Mouse (Mus musculus): Measurements from ENCODE around the gene Il10rb. TPM values are rescaled to one million over a fixed set of nuclear protein-coding genes. Genes with fewer than 3 reads are reported as not detected.

The Il10rb gene
- total and polyA plus RNA-seq, 3 experiments, result 32.1 to 37.9 (median 36.1) TPM

GRCm38 (mm10) chr16:91398030-91398429, 7.9 kb upstream of the Il10rb start:
- H3K4me3 ChIP-seq (replicated peaks in 1 of 3; ENCODE audit: low read depth in 2 of 3, low read length in 2 of 3, poor library complexity in 1 of 3), result peak overlapping the region in 1 of 3 experiments; percentile 10
- TF ChIP-seq CHD1 (IDR thresholded peaks at IDR 0.05; ENCODE audit: low read depth, low read length), result peak; percentile 60; the same call in 1 of the 2 replicates
- TF ChIP-seq SMC3 (IDR thresholded peaks at IDR 0.05; ENCODE audit: low read depth, low read length), result no peak
- TF ChIP-seq ZMIZ1 (IDR thresholded peaks at IDR 0.05; ENCODE audit: low read depth, low read length), result peak; percentile 29; the same call in 1 of the 2 replicates
- TF ChIP-seq GABPA (IDR thresholded peaks at IDR 0.05; ENCODE audit: insufficient replicate concordance, low read depth, low read length), result no peak
- peak; percentile 81 for TF ChIP-seq MAX (IDR thresholded peaks at IDR 0.05; ENCODE audit: low read length)
- peak; percentile 51; the same call in 1 of the 2 replicates for TF ChIP-seq POLR2A (IDR thresholded peaks at IDR 0.05; ENCODE audit: low read depth, low read length)
- no peak; the same call in 1 of the 2 replicates for TF ChIP-seq NELFE (IDR thresholded peaks at IDR 0.05; ENCODE audit: low read depth, low read length)
- peak; percentile 84 for TF ChIP-seq JUN (IDR thresholded peaks at IDR 0.05; ENCODE audit: insufficient read depth, low read depth, low read length)
- TF ChIP-seq ZNF384 (IDR thresholded peaks at IDR 0.05; ENCODE audit: low read depth, low read length), result no peak
- TF ChIP-seq CHD2 (IDR thresholded peaks at IDR 0.05; ENCODE audit: low read length), result 0 out of 2 replicates have a peak, but pooled peaks have one; percentile 35
- no peak for TF ChIP-seq ZC3H11A (IDR thresholded peaks at IDR 0.05; ENCODE audit: low read depth, low read length)
- TF ChIP-seq USF1 (IDR thresholded peaks at IDR 0.05; ENCODE audit: low read depth, low read length), result no peak
- TF ChIP-seq HCFC1 (IDR thresholded peaks at IDR 0.05; ENCODE audit: low read depth, low read length), result peak; percentile 41
- TF ChIP-seq MAFK (IDR thresholded peaks at IDR 0.05; ENCODE audit: insufficient replicate concordance, low read length), result no peak
- no peak for TF ChIP-seq E2F4 (IDR thresholded peaks at IDR 0.05; ENCODE audit: insufficient replicate concordance, low read depth, low read length)
- TF ChIP-seq USF2 (conservative IDR thresholded peaks at IDR 0.05; ENCODE audit: low read depth, low read length), result no peak
- TF ChIP-seq ETS1 (conservative IDR thresholded peaks at IDR 0.05; ENCODE audit: low read depth, low read length), result peak; percentile 98
- peak; percentile 71 for TF ChIP-seq MAZ (IDR thresholded peaks at IDR 0.05; ENCODE audit: low read depth, low read length)
- TF ChIP-seq PAX5 (IDR thresholded peaks at IDR 0.05; ENCODE audit: low read length), result no peak
- TF ChIP-seq IRF4 (IDR thresholded peaks at IDR 0.05; ENCODE audit: low read depth, low read length), result peak; percentile 84
- peak; percentile 84 for TF ChIP-seq EP300 (IDR thresholded peaks at IDR 0.05; ENCODE audit: low read length)
- TF ChIP-seq MYC (IDR thresholded peaks at IDR 0.05; ENCODE audit: low read depth, low read length), result no peak; the same call in 1 of the 2 replicates
- TF ChIP-seq ELF1 (IDR thresholded peaks at IDR 0.05; ENCODE audit: low read depth, low read length), result peak; percentile 50; the same call in 1 of the 2 replicates
- 0 out of 2 replicates have a peak, but pooled peaks have one; percentile 33 for TF ChIP-seq RCOR1 (conservative IDR thresholded peaks at IDR 0.05; ENCODE audit: low read depth, low read length)
- TF ChIP-seq KAT2A (IDR thresholded peaks at IDR 0.05; ENCODE audit: insufficient replicate concordance, low read length), result no peak
- TF ChIP-seq MEF2A (IDR thresholded peaks at IDR 0.05; ENCODE audit: borderline replicate concordance, low read depth, low read length), result peak; percentile 83
- no peak for TF ChIP-seq CTCF (conservative IDR thresholded peaks at IDR 0.05 in 1 of 2, IDR thresholded peaks at IDR 0.05 in 1 of 2; ENCODE audit: low read depth in 2 of 2, low read length in 2 of 2)
- peak; percentile 89 for TF ChIP-seq BHLHE40 (IDR thresholded peaks at IDR 0.05; ENCODE audit: low read depth, low read length)
- no peak for TF ChIP-seq UBTF (IDR thresholded peaks at IDR 0.05; ENCODE audit: low read depth, low read length)
- peak; percentile 70; the same call in 1 of the 2 replicates for TF ChIP-seq MXI1 (IDR thresholded peaks at IDR 0.05; ENCODE audit: low read depth, low read length)
- peak; percentile 81; the same call in 1 of the 2 replicates for TF ChIP-seq JUND (conservative IDR thresholded peaks at IDR 0.05; ENCODE audit: low read depth, low read length)
- TF ChIP-seq TBP (conservative IDR thresholded peaks at IDR 0.05; ENCODE audit: low read depth, low read length), result 0 out of 2 replicates have a peak, but pooled peaks have one; percentile 39
- peak; percentile 25; the same call in 1 of the 2 replicates for TF ChIP-seq NRF1 (IDR thresholded peaks at IDR 0.05; ENCODE audit: low read depth, low read length)
- no peak for TF ChIP-seq ZKSCAN1 (IDR thresholded peaks at IDR 0.05; ENCODE audit: borderline replicate concordance, low read depth, low read length)
- no peak for TF ChIP-seq RAD21 (IDR thresholded peaks at IDR 0.05; ENCODE audit: low read depth, low read length)
- TF ChIP-seq POLR2AphosphoS2 (IDR thresholded peaks at IDR 0.05; ENCODE audit: low read depth, low read length), result peak; percentile 52; the same call in 1 of the 2 replicates
- peak; percentile 66; the same call in 1 of the 2 replicates for TF ChIP-seq TCF12 (IDR thresholded peaks at IDR 0.05; ENCODE audit: low read depth, low read length)
- no peaks in the 10 kb centered on the region for H3K27me3 ChIP-seq (replicated peaks)
- H3K9ac ChIP-seq (ENCODE audit: insufficient read depth, low read depth), result peak overlapping the region; percentile 28; the same call in 1 of the 2 replicates
- H3K27ac ChIP-seq (ENCODE audit: insufficient read depth, low read depth), result peak overlapping the region; percentile 83
- H3K4me1 ChIP-seq (ENCODE audit: control insufficient read depth in 1 of 2, insufficient read depth in 2 of 2), result peaks cover 8 to 59% of the 10 kb centered on the region in 2 experiments; a peak in 3 of 4 replicates
- no peaks in the 10 kb centered on the region for H3K9me3 ChIP-seq (replicated peaks; ENCODE audit: low read length)
- H3K79me2 ChIP-seq (replicated peaks; ENCODE audit: control insufficient read depth, extremely low read depth, insufficient read depth, poor library complexity, severe bottlenecking), result no peaks in the 10 kb centered on the region
- dilution Hi-C loops (cut with MboI; ENCODE audit: extremely low pct_ligation_motif_present, extremely low pct_unique_long_range_greater_than_20kb, low sequenced_read_pairs), result no loop called here
- H3K36me3 ChIP-seq (replicated peaks in 1 of 2; ENCODE audit: control insufficient read depth in 1 of 2, insufficient read depth in 1 of 2, low read length in 1 of 2), result peaks cover 24 to 71% of the 10 kb centered on the region in 2 experiments
- peak; percentile 89 for DNase-seq (ENCODE audit: extremely low read depth)
- peak overlapping the region; percentile 57 for H3K4me2 ChIP-seq (ENCODE audit: insufficient read depth, low read depth, poor library complexity, severe bottlenecking)
- in situ Hi-C loops (cut with MboI; ENCODE audit: low pct_ligation_motif_present, low pct_unique_long_range_greater_than_20kb, low sequenced_read_pairs), result no loop called here

Data from CH12.LX (cell line).